Mouse (Mus musculus) C2C12 (cell line): Measurements from ENCODE around the gene Serpine2. TPM values are rescaled to one million over a fixed set of nuclear protein-coding genes. Genes with fewer than 3 reads are reported as not detected.

Experiments
- H3K27me3 ChIP-seq: one replicate; pipeline ENCODE4 v1.6.1; 2011; ENCODE audit not compliant: control insufficient read depth, insufficient read depth, insufficient read length
- H3K36me3 ChIP-seq: one replicate; pipeline ENCODE4 v1.6.1; 2011; ENCODE audit not compliant: control insufficient read depth, insufficient read depth
- H3K4me3 ChIP-seq: one replicate; pipeline ENCODE4 v1.5.1; 2011; ENCODE audit warnings: mild to moderate bottlenecking, control low read depth; ENCODE audit not compliant: poor library complexity, insufficient read depth, severe bottlenecking
- H3K79me2 ChIP-seq: one replicate; pipeline ENCODE4 v1.6.1; 2011; ENCODE audit not compliant: control insufficient read depth, insufficient read depth
- H3K79me3 ChIP-seq: one replicate; pipeline ENCODE4 v1.6.1; 2011; ENCODE audit warnings: low read depth, control low read depth
- H3ac ChIP-seq: one replicate; pipeline ENCODE3; 2011; ENCODE audit warnings: low read depth; ENCODE audit not compliant: control insufficient read depth, insufficient read length
- CEBPB ChIP-seq: IDR thresholded peaks from one replicate; pipeline ENCODE4 v1.6.1; 2011; ENCODE audit warnings: low read depth, mild to moderate bottlenecking, control low read depth, moderate library complexity
- CTCF ChIP-seq: IDR thresholded peaks from one replicate; pipeline ENCODE4 v1.5.1; 2011; ENCODE audit not compliant: control insufficient read depth, insufficient read depth, insufficient read length
- FOSL1 ChIP-seq: IDR thresholded peaks from one replicate; pipeline ENCODE4 v1.8.0; 2011; ENCODE audit warnings: mild to moderate bottlenecking, low read length; ENCODE audit not compliant: poor library complexity, insufficient read depth, severe bottlenecking
- MAX ChIP-seq: IDR thresholded peaks from one replicate; pipeline ENCODE4 v1.6.1; 2011; ENCODE audit warnings: mild to moderate bottlenecking, control low read depth
- MYOD1 ChIP-seq: IDR thresholded peaks from one replicate; pipeline ENCODE4 v1.6.1; 2011; ENCODE audit warnings: low read depth; ENCODE audit not compliant: control insufficient read depth, insufficient read length
- MYOG ChIP-seq: IDR thresholded peaks from one replicate; pipeline ENCODE4 v1.6.1; 2011; ENCODE audit not compliant: control insufficient read depth, insufficient read length; ENCODE audit errors: extremely low read depth
- USF1 ChIP-seq: IDR thresholded peaks from one replicate; pipeline ENCODE4 v1.6.1; 2011; ENCODE audit warnings: low read depth, mild to moderate bottlenecking, control low read depth, moderate library complexity
- polyA plus RNA-seq: library from polyadenylated mRNA; unstranded; fragments of >200 nt; fragmentation: generic; extraction: Trizol; gene quantifications from one replicate; pipeline ENCODE4 v1.2.1, GENCODE M21; 2012; ENCODE audit warnings: missing spikeins

Gene Serpine2
- polyA plus RNA-seq, 1 experiment = 46.4 TPM

DNA sequence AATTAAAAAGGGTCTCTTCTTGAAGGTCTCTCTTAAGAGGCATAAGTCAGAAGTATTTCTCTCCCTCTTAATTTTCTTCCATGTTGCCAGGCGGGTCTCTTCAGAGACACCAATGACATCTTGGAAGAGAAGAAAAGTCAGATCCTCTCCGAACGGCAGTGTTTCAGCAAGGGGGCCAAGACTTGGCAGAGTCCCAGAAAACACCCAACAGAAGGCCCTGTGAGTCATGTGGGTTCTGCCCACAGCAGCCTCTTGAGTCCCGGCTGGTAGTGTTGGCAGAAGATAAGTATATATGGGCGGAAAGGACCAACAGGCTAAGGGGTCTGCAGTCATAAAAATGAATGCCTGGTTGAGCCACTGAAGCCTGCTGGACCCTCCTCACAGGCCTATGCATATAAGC lies 54.1 kb downstream of the Serpine2 start:
- Histone ChIP-seq H3K36me3 (no peaks in the 10 kb centered on the region), H3K79me2 (no peaks in the 10 kb centered on the region), H3K27me3 (no peaks in the 10 kb centered on the region), H3K79me3 (no peaks in the 10 kb centered on the region), H3ac (no peak overlapping the region), H3K4me3 (no peak overlapping the region)
- TF ChIP-seq MAX = no peak
- no peak for TF ChIP-seq USF1
- TF ChIP-seq MYOD1 = no peak
- TF ChIP-seq FOSL1 = no peak
- TF ChIP-seq CEBPB = no peak
- no peak for TF ChIP-seq MYOG
- no peak for TF ChIP-seq CTCF

- Histone ChIP-seq H3K4me3 (no peak overlapping the region), H3K36me3 (no peaks in the 10 kb centered on the region)
- TF ChIP-seq CEBPB (no peak), MYOG (no peak), MAX (no peak), MYOD1 (no peak), CTCF (no peak), FOSL1 (no peak), USF1 (no peak)
These were observed 57.4 kb downstream of the Serpine2 start for GRCm38 (mm10) chr1:79803614-79804013.

DNA sequence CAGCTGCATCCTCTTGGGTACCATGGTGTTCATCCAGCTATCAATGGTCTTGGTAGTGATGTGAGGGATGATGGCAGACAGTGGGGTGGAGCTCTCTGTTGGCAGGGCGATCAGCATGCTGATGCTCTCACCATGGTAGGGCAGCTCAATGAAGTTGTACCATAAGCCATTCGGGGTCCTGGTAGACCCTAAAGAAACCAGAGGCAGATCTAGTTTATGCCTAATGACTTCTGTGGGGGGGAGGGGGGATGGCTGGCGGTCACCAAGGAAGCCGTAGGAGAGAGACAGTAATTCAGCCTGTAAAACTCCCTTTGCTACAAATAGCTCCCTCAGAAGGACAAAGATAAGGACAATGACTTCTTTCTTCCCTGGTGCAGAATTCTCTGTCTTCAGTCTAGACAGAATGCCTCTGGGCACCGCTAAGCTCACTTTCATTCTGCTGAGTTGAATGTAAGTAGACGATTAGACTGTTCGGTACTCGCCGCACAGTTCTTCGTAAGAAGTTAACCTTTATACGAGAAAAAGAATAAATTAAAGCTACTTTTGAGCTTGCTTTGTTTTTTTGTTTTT lies 58.0 kb downstream of the Serpine2 start:
- no peaks in the 10 kb centered on the region for H3K79me3 ChIP-seq
- H3K27me3 ChIP-seq = no peaks in the 10 kb centered on the region
- H3K4me3 ChIP-seq = no peak overlapping the region
- H3K36me3 ChIP-seq = no peaks in the 10 kb centered on the region
- H3K79me2 ChIP-seq = no peaks in the 10 kb centered on the region
- H3ac ChIP-seq = no peak overlapping the region
- no peak for TF ChIP-seq FOSL1
- TF ChIP-seq MYOD1 = no peak
- no peak for TF ChIP-seq USF1
- no peak for TF ChIP-seq CTCF
- no peak for TF ChIP-seq MYOG
- TF ChIP-seq MAX = no peak
- TF ChIP-seq CEBPB = no peak

More at GRCm38 (mm10) chr1:79803614-79804013, 57.4 kb downstream of the Serpine2 start:
- Histone ChIP-seq H3K79me2 (no peaks in the 10 kb centered on the region), H3K79me3 (no peaks in the 10 kb centered on the region), H3ac (no peak overlapping the region), H3K27me3 (no peaks in the 10 kb centered on the region)

DNA sequence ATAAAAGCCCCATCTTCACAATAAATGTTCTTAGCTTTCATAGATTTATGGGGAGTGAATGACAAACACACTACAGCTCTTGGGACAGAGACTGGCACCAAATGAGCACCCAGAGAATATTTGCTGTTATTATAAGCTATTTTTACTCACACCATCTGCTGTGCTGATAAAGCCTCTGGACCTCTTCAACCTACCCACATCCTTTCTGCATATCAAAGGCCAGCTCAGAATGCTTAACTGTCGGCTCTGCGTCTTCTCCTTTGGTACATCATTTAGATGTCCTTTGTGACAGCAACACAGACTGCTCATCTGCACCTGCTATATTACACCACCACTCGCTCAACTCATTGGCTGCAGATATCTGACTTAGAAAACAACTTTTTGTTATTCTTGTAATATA lies 63.9 kb downstream of the Serpine2 start:
- no peaks in the 10 kb centered on the region for H3K36me3 ChIP-seq
- H3K79me2 ChIP-seq = no peaks in the 10 kb centered on the region
- no peaks in the 10 kb centered on the region for H3K79me3 ChIP-seq
- H3K27me3 ChIP-seq = no peaks in the 10 kb centered on the region
- no peak for TF ChIP-seq CTCF
- TF ChIP-seq MYOG = no peak
- no peak for TF ChIP-seq MYOD1
- TF ChIP-seq USF1 = no peak
- TF ChIP-seq FOSL1 = no peak
- TF ChIP-seq MAX = no peak
- no peak for TF ChIP-seq CEBPB
- no peak overlapping the region for H3ac ChIP-seq
- no peak overlapping the region for H3K4me3 ChIP-seq

- Histone ChIP-seq H3K36me3 (peaks cover 16% of the 10 kb centered on the region), H3K79me2 (no peaks in the 10 kb centered on the region), H3K27me3 (no peaks in the 10 kb centered on the region), H3K4me3 (no peak overlapping the region), H3ac (no peak overlapping the region), H3K79me3 (no peaks in the 10 kb centered on the region)
- TF ChIP-seq MYOD1 (no peak), MYOG (no peak), CTCF (no peak)
These were observed 74.6 kb downstream of the Serpine2 start for GRCm38 (mm10) chr1:79786267-79786927.
